Mouse (Mus musculus): ENCODE results near the gene Ttc27.
A peak's percentile ranks its signal among the peaks of the same experiment; 100 is the strongest.

The Ttc27 gene

GRCm38 (mm10) chr17:74705480-74705879 is 12.1 kb upstream of the Ttc27 start:
- Histone ChIP-seq H3K4me1 (replicated peaks; ENCODE audit: low read depth, low read length) (no peaks in the 10 kb centered on the region), H3K36me3 (ENCODE audit: insufficient read depth, low read length) (peaks cover 30% of the 10 kb centered on the region), H3K9me3 (ENCODE audit: low read length) (no peaks in the 10 kb centered on the region), H3K4me3 (replicated peaks; ENCODE audit: low read length) (no peak overlapping the region), H3K27me3 (ENCODE audit: insufficient read depth, low read length) (no peaks in the 10 kb centered on the region)
- TF ChIP-seq POU5F1 (IDR thresholded peaks at IDR 0.05; ENCODE audit: borderline replicate concordance, low read length) (no peak), NANOG (IDR thresholded peaks at IDR 0.05; ENCODE audit: borderline replicate concordance, low read length) (no peak), CTCF (conservative IDR thresholded peaks at IDR 0.05; ENCODE audit: low read length) (no peak)

GRCm38 (mm10) chr17:74706593-74706992 is 10.9 kb upstream of the Ttc27 start:
- Histone ChIP-seq H3K36me3 (ENCODE audit: insufficient read depth, low read length) (peaks cover 21% of the 10 kb centered on the region), H3K4me1 (replicated peaks; ENCODE audit: low read depth, low read length) (no peaks in the 10 kb centered on the region), H3K9me3 (ENCODE audit: low read length) (no peaks in the 10 kb centered on the region), H3K27me3 (ENCODE audit: insufficient read depth, low read length) (no peaks in the 10 kb centered on the region), H3K4me3 (replicated peaks; ENCODE audit: low read length) (no peak overlapping the region)
- TF ChIP-seq NANOG (IDR thresholded peaks at IDR 0.05; ENCODE audit: borderline replicate concordance, low read length): no peak
- TF ChIP-seq POU5F1 (IDR thresholded peaks at IDR 0.05; ENCODE audit: borderline replicate concordance, low read length): no peak

GRCm38 (mm10) chr17:74707637-74708152 is 9.8 kb upstream of the Ttc27 start:
- H3K4me1 ChIP-seq (replicated peaks; ENCODE audit: low read depth, low read length): no peaks in the 10 kb centered on the region
- no peak overlapping the region for H3K4me3 ChIP-seq (replicated peaks; ENCODE audit: low read length)
- no peaks in the 10 kb centered on the region for H3K9me3 ChIP-seq (ENCODE audit: low read length)
- no peak for TF ChIP-seq CTCF (conservative IDR thresholded peaks at IDR 0.05; ENCODE audit: low read length)
- no peak for TF ChIP-seq POU5F1 (IDR thresholded peaks at IDR 0.05; ENCODE audit: borderline replicate concordance, low read length)
- TF ChIP-seq NANOG (IDR thresholded peaks at IDR 0.05; ENCODE audit: borderline replicate concordance, low read length): no peak
- H3K36me3 ChIP-seq (ENCODE audit: insufficient read depth, low read length): peaks cover 14% of the 10 kb centered on the region
- no peaks in the 10 kb centered on the region for H3K27me3 ChIP-seq (ENCODE audit: insufficient read depth, low read length)

GRCm38 (mm10) chr17:74710731-74711130 is 6.8 kb upstream of the Ttc27 start:
- Histone ChIP-seq H3K36me3 (ENCODE audit: insufficient read depth, low read length) (no peaks in the 10 kb centered on the region), H3K9me3 (ENCODE audit: low read length) (no peaks in the 10 kb centered on the region), H3K4me1 (replicated peaks; ENCODE audit: low read depth, low read length) (no peaks in the 10 kb centered on the region), H3K4me3 (replicated peaks; ENCODE audit: low read length) (no peak overlapping the region), H3K27me3 (ENCODE audit: insufficient read depth, low read length) (no peaks in the 10 kb centered on the region)
- TF ChIP-seq CTCF (conservative IDR thresholded peaks at IDR 0.05; ENCODE audit: low read length) (no peak), POU5F1 (IDR thresholded peaks at IDR 0.05; ENCODE audit: borderline replicate concordance, low read length) (no peak), NANOG (IDR thresholded peaks at IDR 0.05; ENCODE audit: borderline replicate concordance, low read length) (no peak)

- no peaks in the 10 kb centered on the region for H3K27me3 ChIP-seq (ENCODE audit: insufficient read depth, low read length)
- H3K9me3 ChIP-seq (ENCODE audit: low read length): no peaks in the 10 kb centered on the region
- no peak overlapping the region for H3K4me3 ChIP-seq (replicated peaks; ENCODE audit: low read length)
- TF ChIP-seq NANOG (IDR thresholded peaks at IDR 0.05; ENCODE audit: borderline replicate concordance, low read length) (no peak), POU5F1 (IDR thresholded peaks at IDR 0.05; ENCODE audit: borderline replicate concordance, low read length) (no peak), CTCF (conservative IDR thresholded peaks at IDR 0.05; ENCODE audit: low read length) (no peak)
- H3K36me3 ChIP-seq (ENCODE audit: insufficient read depth, low read length): no peaks in the 10 kb centered on the region
- peaks cover under 1% of the 10 kb centered on the region; the same call in 1 of the 2 replicates for H3K4me1 ChIP-seq (replicated peaks; ENCODE audit: low read depth, low read length)
Measured at GRCm38 (mm10) chr17:74711627-74712026, 5.9 kb upstream of the Ttc27 start.

- Histone ChIP-seq H3K36me3 (ENCODE audit: insufficient read depth, low read length) (peaks cover 16% of the 10 kb centered on the region), H3K9me3 (ENCODE audit: low read length) (no peaks in the 10 kb centered on the region), H3K4me1 (replicated peaks; ENCODE audit: low read depth, low read length) (peaks cover 18% of the 10 kb centered on the region), H3K4me3 (replicated peaks; ENCODE audit: low read length) (no peak overlapping the region), H3K27me3 (ENCODE audit: insufficient read depth, low read length) (no peaks in the 10 kb centered on the region)
- TF ChIP-seq CTCF (conservative IDR thresholded peaks at IDR 0.05; ENCODE audit: low read length): no peak
- no peak for TF ChIP-seq POU5F1 (IDR thresholded peaks at IDR 0.05; ENCODE audit: borderline replicate concordance, low read length)
- no peak for TF ChIP-seq NANOG (IDR thresholded peaks at IDR 0.05; ENCODE audit: borderline replicate concordance, low read length)
Measured at GRCm38 (mm10) chr17:74715128-74715527, 2.4 kb upstream of the Ttc27 start.

- Histone ChIP-seq H3K27me3 (ENCODE audit: insufficient read depth, low read length) (no peaks in the 10 kb centered on the region), H3K36me3 (ENCODE audit: insufficient read depth, low read length) (peaks cover 22% of the 10 kb centered on the region), H3K9me3 (ENCODE audit: low read length) (no peaks in the 10 kb centered on the region), H3K4me1 (replicated peaks; ENCODE audit: low read depth, low read length) (peaks cover 18% of the 10 kb centered on the region), H3K4me3 (replicated peaks; ENCODE audit: low read length) (no peak overlapping the region)
- TF ChIP-seq CTCF (conservative IDR thresholded peaks at IDR 0.05; ENCODE audit: low read length) (no peak), POU5F1 (IDR thresholded peaks at IDR 0.05; ENCODE audit: borderline replicate concordance, low read length) (no peak), NANOG (IDR thresholded peaks at IDR 0.05; ENCODE audit: borderline replicate concordance, low read length) (no peak)
Measured at GRCm38 (mm10) chr17:74715724-74716123, 1.8 kb upstream of the Ttc27 start.

GRCm38 (mm10) chr17:74716643-74717042 is 889 bp upstream of the Ttc27 start:
- Histone ChIP-seq H3K36me3 (ENCODE audit: insufficient read depth, low read length) (peaks cover 32% of the 10 kb centered on the region), H3K27me3 (ENCODE audit: insufficient read depth, low read length) (no peaks in the 10 kb centered on the region), H3K4me3 (replicated peaks; ENCODE audit: low read length) (peak overlapping the region; percentile 99), H3K4me1 (replicated peaks; ENCODE audit: low read depth, low read length) (peaks cover 18% of the 10 kb centered on the region), H3K9me3 (ENCODE audit: low read length) (no peaks in the 10 kb centered on the region)
- no peak for TF ChIP-seq NANOG (IDR thresholded peaks at IDR 0.05; ENCODE audit: borderline replicate concordance, low read length)
- TF ChIP-seq POU5F1 (IDR thresholded peaks at IDR 0.05; ENCODE audit: borderline replicate concordance, low read length): no peak
- no peak for TF ChIP-seq CTCF (conservative IDR thresholded peaks at IDR 0.05; ENCODE audit: low read length)

- no peaks in the 10 kb centered on the region for H3K9me3 ChIP-seq (ENCODE audit: low read length)
- peaks cover 18% of the 10 kb centered on the region for H3K4me1 ChIP-seq (replicated peaks; ENCODE audit: low read depth, low read length)
- no peak for TF ChIP-seq CTCF (conservative IDR thresholded peaks at IDR 0.05; ENCODE audit: low read length)
- TF ChIP-seq POU5F1 (IDR thresholded peaks at IDR 0.05; ENCODE audit: borderline replicate concordance, low read length): no peak
- TF ChIP-seq NANOG (IDR thresholded peaks at IDR 0.05; ENCODE audit: borderline replicate concordance, low read length): no peak
- H3K27me3 ChIP-seq (ENCODE audit: insufficient read depth, low read length): no peaks in the 10 kb centered on the region
- peak overlapping the region; percentile 99 for H3K4me3 ChIP-seq (replicated peaks; ENCODE audit: low read length)
- H3K36me3 ChIP-seq (ENCODE audit: insufficient read depth, low read length): peaks cover 37% of the 10 kb centered on the region
Measured at GRCm38 (mm10) chr17:74717091-74717617, 378 bp upstream of the Ttc27 start.

Data from E14TG2a.4 (cell line).